Mouse (Mus musculus) layer of hippocampus, adult 11-12 months (tissue): Measurements from ENCODE around the gene Gmds.
A peak's percentile ranks its signal among the peaks of the same experiment; 100 is the strongest.

Experiments
- DNase-seq: peaks from one replicate; pipeline ENCODE4 v3.0.0; 2022; ENCODE audit warnings: low spot score

Gmds gene

DNA sequence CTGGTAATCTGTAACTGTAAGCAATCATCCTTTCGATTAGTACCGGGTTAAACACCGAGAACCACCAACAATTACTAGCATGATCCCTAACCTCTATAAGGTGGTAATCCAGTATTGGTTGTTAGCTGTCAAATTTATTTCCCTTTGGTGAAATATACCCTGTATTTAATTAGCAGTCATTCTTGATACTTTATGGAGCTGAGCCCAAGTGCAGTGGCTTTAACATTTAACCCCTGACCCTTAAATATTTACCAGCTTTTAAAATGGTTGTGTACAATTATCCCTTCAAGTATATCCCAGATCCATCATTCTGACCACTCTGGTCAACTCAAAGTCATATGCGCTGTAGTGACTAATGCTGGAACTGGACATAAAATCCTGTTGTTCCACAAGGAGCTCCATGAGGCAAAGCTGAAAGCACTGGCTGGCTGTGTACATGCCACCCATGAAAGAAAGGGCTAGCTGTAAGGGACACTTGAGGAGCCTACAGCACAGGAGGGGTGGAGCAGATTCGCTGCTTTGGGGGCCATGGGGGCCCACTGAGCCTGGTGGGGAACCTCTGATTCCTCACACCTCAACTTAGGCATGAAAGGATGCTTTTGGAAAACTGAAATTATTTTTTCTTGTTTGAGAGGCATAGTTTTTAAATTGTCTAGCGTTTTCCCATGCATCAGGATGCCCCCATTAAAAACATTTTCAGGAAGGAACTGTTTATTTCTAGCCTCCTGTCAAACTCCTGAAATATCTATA, 312.1 kb downstream of the Gmds start:
- DNase-seq, result no peak

DNA sequence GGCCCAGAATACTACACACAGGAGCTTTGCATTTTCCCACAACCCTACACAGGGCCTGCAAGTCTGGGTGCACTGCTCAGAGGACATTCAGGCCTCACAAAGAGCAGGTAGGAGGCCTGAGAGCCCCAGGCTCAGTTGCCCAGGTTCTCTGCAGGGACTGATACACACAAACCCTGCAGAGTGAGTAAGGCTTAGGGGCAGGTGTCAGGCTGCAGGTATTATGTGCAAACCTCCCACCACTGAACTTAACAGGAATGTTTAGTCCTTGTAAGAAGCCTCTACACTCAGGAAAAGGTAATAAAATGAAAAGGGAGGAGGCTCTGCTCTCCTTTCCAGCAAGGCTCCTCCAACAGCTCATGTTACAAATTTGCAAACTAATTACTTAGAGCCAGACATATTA, 313.7 kb downstream of the Gmds start:
- no peak for DNase-seq

DNA sequence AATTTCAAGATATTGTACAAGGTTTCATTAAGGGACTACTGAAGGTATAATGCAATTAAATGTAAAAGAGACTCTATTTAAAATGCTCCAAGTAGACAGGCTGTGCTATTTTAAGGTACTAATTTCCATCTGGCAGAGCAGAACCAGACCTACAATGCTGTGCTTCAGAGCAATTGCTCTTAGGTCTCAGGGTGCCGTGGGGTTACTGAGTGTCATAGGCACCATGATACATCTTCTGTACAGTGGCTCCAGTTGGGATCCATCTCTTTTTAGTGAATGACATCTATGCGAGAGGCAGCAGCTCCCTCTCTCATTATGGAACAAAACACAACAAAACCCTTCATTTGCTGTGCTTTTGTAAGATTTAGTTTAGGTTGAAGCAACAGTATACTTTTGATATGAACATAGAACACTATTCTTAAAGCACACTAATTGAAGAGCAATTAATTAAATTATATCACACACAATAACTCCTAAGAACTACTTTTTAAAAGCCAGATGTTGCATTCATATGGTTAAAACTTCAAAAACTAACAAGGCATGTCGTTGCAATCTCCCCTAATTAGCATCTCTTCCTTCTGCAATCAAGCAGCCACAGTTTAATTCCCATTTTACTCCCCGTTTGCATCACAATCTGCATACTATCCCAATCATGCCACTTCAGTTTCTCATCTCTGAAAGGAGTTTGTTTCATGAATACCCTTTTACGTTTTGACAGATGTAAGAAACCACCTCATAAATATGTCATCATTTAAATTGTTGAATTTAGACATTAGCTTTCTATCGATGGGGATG, 317.9 kb downstream of the Gmds start:
- DNase-seq, result no peak

DNA sequence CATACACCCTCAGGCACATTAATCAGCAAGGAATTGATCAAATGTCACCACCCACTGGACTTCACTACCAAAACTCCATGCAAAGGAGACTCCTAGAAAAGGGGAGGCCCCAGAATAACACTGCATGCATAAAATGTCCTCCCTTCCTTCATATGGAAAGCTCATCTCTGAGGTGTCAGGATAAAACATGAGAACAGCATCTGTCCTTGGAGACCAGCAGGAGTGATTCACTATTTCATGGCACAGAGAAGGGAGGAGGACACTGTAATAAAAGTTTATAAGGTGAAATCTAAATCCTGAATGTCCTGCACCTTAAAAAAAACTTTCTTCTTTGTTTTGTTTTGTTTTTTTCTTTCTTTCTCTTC, 319.3 kb downstream of the Gmds start:
- DNase-seq, result no peak

GRCm38 (mm10) chr13:32018518-32019255, 319.9 kb downstream of the Gmds start:
- peak; percentile 19 for DNase-seq

DNA sequence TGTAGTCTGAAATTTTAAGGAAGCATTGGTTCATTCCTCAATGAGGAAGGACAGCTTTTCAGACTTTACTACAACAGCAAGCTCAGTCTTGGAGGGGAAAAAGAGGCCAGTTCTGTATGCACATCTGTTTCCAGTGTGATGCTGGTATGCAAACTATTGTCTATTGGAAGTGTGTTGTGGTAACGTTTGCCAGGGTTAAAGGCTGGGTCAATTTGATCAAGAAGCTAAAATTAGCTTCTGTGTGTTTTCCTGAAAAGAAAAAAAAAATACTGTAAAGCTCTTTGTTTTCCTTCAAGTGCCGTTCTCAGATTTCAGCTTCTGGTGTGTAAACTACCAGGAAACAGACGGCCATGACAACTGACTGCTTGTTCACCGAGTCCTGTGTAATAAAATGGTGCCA, 329.7 kb downstream of the Gmds start:
- no peak for DNase-seq

DNA sequence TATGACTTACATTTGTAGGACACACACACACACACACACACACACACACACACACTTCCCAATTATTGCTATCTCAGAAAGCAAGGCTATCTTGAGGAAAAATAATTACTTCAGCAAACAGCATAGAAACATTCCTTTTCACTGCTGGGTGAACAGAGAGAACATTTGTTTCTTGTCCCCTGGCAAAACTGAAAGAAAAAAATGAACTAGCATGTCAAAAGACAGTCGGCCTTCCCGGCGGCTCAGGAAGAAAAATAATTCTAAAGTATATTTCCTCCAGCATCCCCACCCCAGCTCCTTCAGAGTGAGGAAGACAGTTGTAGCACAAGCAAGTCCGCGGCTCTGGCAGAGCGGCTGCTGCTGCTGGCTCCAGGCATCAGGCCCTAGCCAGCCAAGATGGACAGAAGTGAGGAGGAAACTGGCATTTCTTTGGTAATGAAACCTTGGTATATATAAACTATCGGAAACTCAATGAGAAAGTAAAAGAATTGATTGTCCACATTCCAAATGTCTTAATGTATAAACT, 330.4 kb downstream of the Gmds start:
- no peak for DNase-seq

- DNase-seq, result no peak
Measured at GRCm38 (mm10) chr13:31993391-31993790, 345.1 kb downstream of the Gmds start.

DNA sequence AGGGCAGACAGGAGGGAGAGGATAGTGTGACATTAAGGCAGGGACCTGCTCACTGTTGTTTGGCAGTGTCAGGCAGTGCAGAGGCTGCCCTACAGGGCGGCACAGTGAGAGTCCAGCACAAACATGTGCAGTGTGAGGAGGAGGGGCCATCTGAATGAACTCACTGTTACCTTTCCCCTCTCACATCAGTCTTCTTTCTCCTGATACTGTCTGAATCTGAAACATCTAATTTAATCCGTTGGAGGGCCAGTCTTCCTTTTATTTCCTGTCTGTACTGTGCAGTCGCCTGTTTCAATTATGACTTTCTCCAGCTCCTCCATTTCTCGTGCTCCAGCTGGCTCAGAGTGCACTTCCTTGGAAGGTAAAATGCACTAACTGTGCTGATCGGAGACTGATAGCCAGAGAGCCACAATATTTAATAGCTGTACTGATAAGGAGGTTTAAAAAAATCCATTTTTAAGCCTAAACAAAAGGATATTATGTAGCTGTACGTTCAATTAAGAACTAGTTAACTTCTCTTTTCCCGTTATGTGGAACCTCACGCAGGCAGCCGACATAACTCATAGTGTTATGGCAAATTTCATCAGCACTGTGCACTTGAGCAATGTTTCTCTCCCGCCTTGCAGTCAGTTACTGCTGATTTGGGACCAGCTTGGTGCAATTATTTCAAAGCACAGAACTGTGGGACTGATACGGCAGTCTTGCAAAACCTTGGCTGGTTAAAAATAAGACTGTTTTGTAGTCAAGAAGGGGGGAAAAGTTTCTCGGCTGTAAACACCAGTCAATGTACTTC, 345.9 kb downstream of the Gmds start:
- DNase-seq, result no peak

DNA sequence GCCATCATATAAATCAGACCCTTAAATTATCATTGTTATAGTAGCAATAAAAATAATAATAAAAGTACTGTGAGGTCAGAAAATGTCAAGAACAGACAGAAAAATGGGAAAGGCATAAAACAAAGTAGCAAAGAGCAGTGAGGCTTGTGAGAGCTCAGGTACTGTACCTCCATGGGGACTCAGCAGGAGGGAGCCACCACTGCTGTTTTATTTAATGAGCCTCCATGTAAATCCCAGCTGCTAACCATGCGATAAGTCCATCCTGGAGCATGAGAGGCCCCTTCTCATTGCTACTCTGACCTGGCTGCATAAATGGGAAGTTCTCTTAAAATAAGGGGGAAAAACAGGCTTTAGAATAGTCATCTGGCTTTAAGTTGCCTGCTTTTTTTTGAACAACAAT, 357.3 kb downstream of the Gmds start:
- no peak for DNase-seq

GRCm38 (mm10) chr13:31978126-31978525, 360.4 kb downstream of the Gmds start:
- DNase-seq, result no peak

- no peak for DNase-seq
Measured at GRCm38 (mm10) chr13:31974751-31975479, 363.6 kb downstream of the Gmds start.

GRCm38 (mm10) chr13:31971040-31971501, 367.5 kb downstream of the Gmds start:
- DNase-seq, result no peak

DNA sequence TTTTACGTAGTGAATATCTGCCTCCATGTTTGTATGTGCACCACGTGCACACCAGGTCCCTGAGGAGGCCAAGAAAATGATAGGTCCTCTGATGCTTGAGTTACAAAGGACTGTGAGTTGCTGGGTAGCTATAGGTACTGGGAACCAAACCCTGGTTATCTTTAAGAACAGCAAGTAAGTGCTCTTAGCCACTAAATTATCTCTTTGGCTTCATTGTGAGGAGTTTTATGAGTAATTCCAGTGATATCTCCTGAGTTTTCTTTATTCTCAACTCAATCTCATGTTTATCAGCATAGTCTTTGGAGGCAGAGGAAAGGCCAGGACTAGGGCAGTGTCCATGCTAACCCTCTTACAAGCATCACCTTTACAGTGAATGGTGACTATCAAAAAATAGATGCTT, 370.3 kb downstream of the Gmds start:
- no peak for DNase-seq

DNA sequence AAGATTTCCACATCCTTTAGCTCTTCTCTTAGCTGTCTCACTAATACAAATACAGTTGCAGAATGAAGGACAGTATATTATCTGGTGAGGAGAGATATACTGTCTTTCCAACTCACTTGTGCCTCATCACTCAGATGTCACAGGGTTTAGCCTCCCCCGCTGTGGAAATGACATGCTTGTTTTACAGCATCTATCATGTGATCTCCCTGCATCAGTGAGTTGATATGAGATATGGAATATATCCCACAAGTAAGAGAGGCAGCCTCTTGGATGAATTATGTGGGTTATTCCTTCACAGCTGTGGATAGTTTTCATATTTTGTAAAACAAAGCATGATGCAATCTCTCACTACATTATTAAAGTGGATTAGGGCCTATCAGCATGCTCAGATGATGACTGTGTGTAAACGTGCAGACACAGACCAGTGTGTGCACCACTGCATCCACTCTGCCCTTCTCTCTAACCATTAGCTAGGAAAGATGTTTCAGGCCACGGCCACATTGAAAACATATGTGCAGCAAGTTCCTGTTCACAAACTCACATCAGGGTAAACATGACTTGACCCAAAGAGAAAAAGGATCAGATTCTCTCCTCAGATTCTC, 371.5 kb downstream of the Gmds start:
- DNase-seq, result no peak

DNA sequence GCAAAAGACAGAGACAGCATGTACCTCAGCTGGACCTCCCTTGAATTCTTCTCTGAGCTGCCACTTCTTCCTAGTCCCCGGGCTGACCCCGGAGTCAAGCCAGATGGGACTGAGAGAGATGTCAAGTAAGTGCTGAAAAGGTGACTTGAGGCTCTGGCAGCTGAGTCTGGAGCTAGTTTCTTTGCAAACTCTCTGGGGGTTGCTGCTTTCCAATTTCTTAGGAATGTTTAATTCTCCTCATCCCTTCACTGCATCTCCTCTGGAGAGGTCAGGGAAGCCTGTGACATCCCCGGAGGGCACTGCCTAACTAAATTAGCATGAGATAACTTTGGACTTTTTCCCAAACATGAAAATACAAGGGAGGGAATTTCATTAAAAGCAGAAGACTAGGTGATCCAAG, 378.0 kb downstream of the Gmds start:
- DNase-seq, result no peak

DNA sequence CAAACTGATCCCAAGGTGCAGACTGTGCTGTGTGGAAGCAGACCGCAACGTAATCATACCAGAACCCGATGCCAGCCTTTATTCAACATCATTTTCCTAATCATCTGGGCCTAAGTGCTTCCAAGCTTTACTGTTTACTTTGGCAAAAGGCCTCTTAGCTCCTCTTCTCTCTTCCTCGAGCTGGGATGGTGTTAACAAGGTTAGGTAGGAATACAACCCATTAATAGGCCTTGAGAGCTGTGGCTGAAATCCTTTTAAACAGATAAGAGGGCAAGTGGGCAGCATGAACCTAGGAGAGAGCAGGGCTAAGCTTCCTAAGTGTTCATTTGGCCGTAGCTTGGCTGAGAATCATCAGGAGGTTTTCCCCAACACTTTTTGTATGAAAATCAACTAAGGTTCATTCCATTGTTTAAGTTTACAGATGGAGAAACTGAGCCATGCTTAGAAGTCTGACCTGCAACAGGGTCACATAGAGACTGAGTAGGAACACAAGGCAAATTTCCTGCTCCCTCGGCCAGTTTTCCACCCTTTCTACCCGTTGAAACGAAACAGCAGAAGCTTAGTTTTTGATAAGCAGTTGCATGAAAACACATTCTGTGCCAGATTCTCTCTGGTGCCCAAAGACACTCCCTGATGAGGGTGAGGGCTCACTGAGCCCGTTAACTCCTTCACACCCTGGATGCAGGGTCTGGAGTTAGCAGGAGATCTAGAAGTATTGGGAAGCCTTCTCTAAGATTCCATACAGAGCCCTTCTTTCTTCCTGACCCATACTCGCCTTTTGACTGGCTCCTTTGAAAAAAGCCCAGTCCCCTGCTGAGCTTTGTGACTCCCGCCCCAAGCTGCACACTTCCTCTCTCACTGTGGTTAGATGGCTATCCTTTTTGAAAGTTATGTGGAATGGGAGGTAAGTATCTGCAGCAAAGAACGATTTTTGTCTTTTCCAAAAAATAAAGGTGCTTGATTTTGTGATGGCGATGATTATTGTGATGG, 379.9 kb downstream of the Gmds start:
- no peak for DNase-seq

DNA sequence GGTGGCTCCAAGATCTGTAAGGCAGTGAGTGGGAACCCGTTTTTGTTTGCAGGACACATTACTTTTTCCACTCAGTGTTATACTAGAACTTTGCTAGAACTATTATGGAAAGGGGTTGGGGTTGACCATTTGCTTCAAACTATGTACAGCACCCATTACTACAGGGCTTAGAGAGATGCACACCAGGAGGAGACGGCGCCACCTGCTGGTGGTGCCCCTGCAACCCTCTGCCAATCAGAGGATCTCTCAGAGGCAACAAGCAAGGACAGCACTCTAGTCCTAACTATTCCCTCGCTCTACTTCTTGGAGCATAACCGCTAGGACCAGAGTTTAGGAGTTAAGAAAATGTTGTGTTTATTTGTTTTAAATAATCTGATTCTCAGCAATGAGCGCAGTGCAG, 382.0 kb downstream of the Gmds start:
- DNase-seq, result peak; percentile 49

GRCm38 (mm10) chr13:31956112-31956511, 382.4 kb downstream of the Gmds start:
- DNase-seq, result no peak
